Mouse (Mus musculus): ENCODE measurements around the gene Ggnbp2. TPM values are rescaled to one million over a fixed set of nuclear protein-coding genes. Genes with fewer than 3 reads are reported as not detected.

Ggnbp2 gene
- polyA plus RNA-seq, 1 experiment from 2014 or later, result 68.7 TPM

DNA sequence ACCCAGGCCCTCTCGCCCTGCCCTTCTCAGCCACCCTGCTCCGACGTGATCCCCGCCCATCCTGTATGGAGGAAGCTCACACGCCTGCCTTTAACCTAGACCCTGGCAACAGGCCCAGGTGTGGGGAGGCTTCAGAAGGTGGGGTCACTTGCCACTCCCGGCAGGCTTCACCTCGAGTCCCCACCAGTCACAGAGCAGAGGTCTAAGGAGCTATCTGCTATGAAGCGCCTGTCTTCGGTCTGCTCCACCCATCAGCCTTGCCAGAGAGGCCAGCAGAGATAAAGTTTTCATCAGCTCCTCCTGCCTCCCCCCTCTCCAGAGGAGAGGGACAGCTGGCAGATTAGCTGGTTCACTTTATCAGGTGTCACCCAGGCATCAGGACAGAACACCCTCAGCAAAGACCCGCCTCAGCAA, 47.1 kb downstream of the Ggnbp2 start:
- ATAC-seq (replicated peaks; ENCODE audit: low FRiP score) (no peak), DNase-seq (ENCODE audit: low spot score) (no peak)
- Histone ChIP-seq H3K27me3 (ENCODE audit: control insufficient read depth, insufficient read depth, low read length) (no peaks in the 10 kb centered on the region), H3K4me1 (replicated peaks; ENCODE audit: control insufficient read depth, insufficient read depth, low read length) (no peaks in the 10 kb centered on the region), H3K9ac (ENCODE audit: low read length) (no peak overlapping the region), H3K9me3 (ENCODE audit: control insufficient read depth, low read length) (no peaks in the 10 kb centered on the region), H3K4me2 (ENCODE audit: low read depth, low read length, severe bottlenecking) (no peak overlapping the region), H3K27ac (ENCODE audit: low read depth, low read length) (no peak overlapping the region), H3K4me3 (ENCODE audit: low read depth, low read length) (no peak overlapping the region), H3K36me3 (ENCODE audit: control insufficient read depth, insufficient read depth, low read length) (no peaks in the 10 kb centered on the region)
- 67% methylated on average over 10 of the region's 10 CpGs for WGBS

- 84% methylated on average over 5 of the region's 5 CpGs for WGBS
- H3K36me3 ChIP-seq (ENCODE audit: control insufficient read depth, insufficient read depth, low read length), result no peaks in the 10 kb centered on the region
- no peak overlapping the region for H3K9ac ChIP-seq (ENCODE audit: low read length)
- ATAC-seq (replicated peaks; ENCODE audit: low FRiP score), result no peak
- no peaks in the 10 kb centered on the region for H3K4me1 ChIP-seq (replicated peaks; ENCODE audit: control insufficient read depth, insufficient read depth, low read length)
- DNase-seq (ENCODE audit: low spot score), result no peak
- H3K4me3 ChIP-seq (ENCODE audit: low read depth, low read length), result no peak overlapping the region
- no peak overlapping the region for H3K4me2 ChIP-seq (ENCODE audit: low read depth, low read length, severe bottlenecking)
- H3K9me3 ChIP-seq (ENCODE audit: control insufficient read depth, low read length), result no peaks in the 10 kb centered on the region
- no peak overlapping the region for H3K27ac ChIP-seq (ENCODE audit: low read depth, low read length)
- H3K27me3 ChIP-seq (ENCODE audit: control insufficient read depth, insufficient read depth, low read length), result no peaks in the 10 kb centered on the region
These were observed 48.1 kb downstream of the Ggnbp2 start for GRCm38 (mm10) chr11:84822487-84822886.

- DNase-seq (ENCODE audit: low spot score) (no peak), ATAC-seq (replicated peaks; ENCODE audit: low FRiP score) (no peak)
- H3K4me2 ChIP-seq (ENCODE audit: low read depth, low read length, severe bottlenecking), result no peak overlapping the region
- no peaks in the 10 kb centered on the region for H3K4me1 ChIP-seq (replicated peaks; ENCODE audit: control insufficient read depth, insufficient read depth, low read length)
- WGBS, result 83% methylated on average over 9 of the region's 9 CpGs
- H3K9ac ChIP-seq (ENCODE audit: low read length), result no peak overlapping the region
- no peaks in the 10 kb centered on the region for H3K27me3 ChIP-seq (ENCODE audit: control insufficient read depth, insufficient read depth, low read length)
- no peaks in the 10 kb centered on the region for H3K9me3 ChIP-seq (ENCODE audit: control insufficient read depth, low read length)
- no peak overlapping the region for H3K27ac ChIP-seq (ENCODE audit: low read depth, low read length)
- no peaks in the 10 kb centered on the region for H3K36me3 ChIP-seq (ENCODE audit: control insufficient read depth, insufficient read depth, low read length)
- no peak overlapping the region for H3K4me3 ChIP-seq (ENCODE audit: low read depth, low read length)
These were observed 49.4 kb downstream of the Ggnbp2 start for GRCm38 (mm10) chr11:84821131-84821770.

GRCm38 (mm10) chr11:84818961-84819692, 51.5 kb downstream of the Ggnbp2 start, which contains the start of gene Mrm1:
TSS of gene Mrm1 (minus strand) at chr11:84819515.
- WGBS, result under 1% methylated on average over 55 of the region's 55 CpGs
- Histone ChIP-seq H3K27ac (ENCODE audit: low read depth, low read length) (peak within 1 kb of the TSS; percentile 42), H3K4me2 (ENCODE audit: low read depth, low read length, severe bottlenecking) (peak within 1 kb of the TSS; percentile 95), H3K9me3 (ENCODE audit: control insufficient read depth, low read length) (no peaks in the 10 kb centered on the region), H3K4me1 (replicated peaks; ENCODE audit: control insufficient read depth, insufficient read depth, low read length) (no peaks in the 10 kb centered on the region), H3K36me3 (ENCODE audit: control insufficient read depth, insufficient read depth, low read length) (no peaks in the 10 kb centered on the region), H3K9ac (ENCODE audit: low read length) (peak within 1 kb of the TSS; percentile 66), H3K4me3 (ENCODE audit: low read depth, low read length) (peak within 1 kb of the TSS; percentile 50), H3K27me3 (ENCODE audit: control insufficient read depth, insufficient read depth, low read length) (no peaks in the 10 kb centered on the region)
- peak; percentile 90 for ATAC-seq (replicated peaks; ENCODE audit: low FRiP score)
- DNase-seq (ENCODE audit: low spot score), result peak; percentile 96

DNA sequence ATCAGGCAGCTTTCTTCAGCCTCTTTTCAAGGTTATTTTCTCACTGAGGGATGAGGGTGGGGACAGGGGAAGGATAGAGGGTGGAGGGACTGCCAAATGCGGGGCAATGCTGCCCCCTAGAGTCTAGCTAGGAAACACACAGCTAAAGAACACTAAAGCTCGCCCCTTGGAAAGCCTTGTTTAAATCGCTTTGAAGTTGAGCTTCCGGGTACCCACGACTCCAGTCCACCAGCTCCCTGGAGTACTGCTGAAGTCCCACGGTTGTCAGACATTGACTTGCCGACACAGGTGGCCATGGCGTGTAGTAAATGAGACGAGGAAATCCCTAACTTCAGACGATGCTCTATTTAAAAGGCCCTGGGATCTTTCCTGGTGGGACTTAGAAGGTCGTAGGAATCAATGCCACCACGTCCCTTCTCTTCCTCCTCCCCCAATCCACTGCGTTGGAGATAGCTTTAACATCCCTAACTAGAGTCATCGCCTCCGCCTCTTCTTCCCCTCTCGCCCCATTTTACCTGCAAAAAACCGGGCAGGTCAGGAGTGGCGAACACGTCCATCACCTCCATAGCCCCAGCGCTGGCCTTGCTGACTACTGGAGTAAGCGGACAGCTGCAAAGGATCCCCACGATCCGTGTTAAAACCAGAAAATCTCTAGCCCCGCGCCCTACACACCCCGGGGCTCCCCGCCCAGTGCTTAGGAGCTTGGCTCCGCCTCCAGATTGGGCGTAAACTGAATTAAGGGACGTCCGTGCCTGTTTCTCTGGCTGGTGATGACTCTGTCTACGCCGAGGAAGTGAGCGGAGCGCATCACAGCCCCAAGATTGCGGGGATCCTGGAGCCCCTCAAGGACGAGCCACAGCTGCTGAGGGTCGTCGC, 52.3 kb downstream of the Ggnbp2 start:
- H3K36me3 ChIP-seq (ENCODE audit: control insufficient read depth, insufficient read depth, low read length), result no peaks in the 10 kb centered on the region
- H3K4me1 ChIP-seq (replicated peaks; ENCODE audit: control insufficient read depth, insufficient read depth, low read length), result no peaks in the 10 kb centered on the region
- under 1% methylated on average over 39 of the region's 39 CpGs for WGBS
- peak overlapping the region; percentile 50 for H3K4me3 ChIP-seq (ENCODE audit: low read depth, low read length)
- H3K9me3 ChIP-seq (ENCODE audit: control insufficient read depth, low read length), result no peaks in the 10 kb centered on the region
- no peaks in the 10 kb centered on the region for H3K27me3 ChIP-seq (ENCODE audit: control insufficient read depth, insufficient read depth, low read length)
- peak; percentile 79 for DNase-seq (ENCODE audit: low spot score)
- peak overlapping the region; percentile 66 for H3K9ac ChIP-seq (ENCODE audit: low read length)
- peak overlapping the region; percentile 95 for H3K4me2 ChIP-seq (ENCODE audit: low read depth, low read length, severe bottlenecking)
- peak overlapping the region; percentile 42 for H3K27ac ChIP-seq (ENCODE audit: low read depth, low read length)
- peak; percentile 52 for ATAC-seq (replicated peaks; ENCODE audit: low FRiP score)

DNA sequence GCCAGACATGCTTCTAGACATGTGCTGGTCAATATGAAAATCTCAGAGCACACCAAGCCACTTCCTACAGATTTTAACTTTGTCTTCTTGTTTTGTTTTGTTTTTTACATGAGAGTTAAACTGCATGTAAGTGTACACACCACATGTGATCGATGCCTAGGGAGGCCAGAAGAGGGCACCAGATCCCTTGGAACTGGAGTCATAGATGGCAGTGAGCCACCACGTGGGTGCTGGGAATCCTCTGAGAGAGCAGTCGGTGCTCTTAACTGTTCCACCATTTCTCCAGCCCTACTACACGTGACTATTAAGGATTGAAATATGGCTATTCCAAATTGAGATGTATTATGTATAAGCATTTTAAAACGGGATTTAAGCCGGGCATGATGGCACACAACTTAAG, 53.3 kb downstream of the Ggnbp2 start:
- Histone ChIP-seq H3K9me3 (ENCODE audit: control insufficient read depth, low read length) (no peaks in the 10 kb centered on the region), H3K27me3 (ENCODE audit: control insufficient read depth, insufficient read depth, low read length) (no peaks in the 10 kb centered on the region), H3K4me3 (ENCODE audit: low read depth, low read length) (no peak overlapping the region), H3K27ac (ENCODE audit: low read depth, low read length) (no peak overlapping the region), H3K4me1 (replicated peaks; ENCODE audit: control insufficient read depth, insufficient read depth, low read length) (no peaks in the 10 kb centered on the region), H3K9ac (ENCODE audit: low read length) (no peak overlapping the region), H3K4me2 (ENCODE audit: low read depth, low read length, severe bottlenecking) (no peak overlapping the region), H3K36me3 (ENCODE audit: control insufficient read depth, insufficient read depth, low read length) (no peaks in the 10 kb centered on the region)
- DNase-seq (ENCODE audit: low spot score) (no peak), ATAC-seq (replicated peaks; ENCODE audit: low FRiP score) (no peak)
- WGBS, result 81% methylated on average over 6 of the region's 6 CpGs

GRCm38 (mm10) chr11:84813724-84814510, 56.7 kb downstream of the Ggnbp2 start:
- WGBS, result 56% methylated on average over 13 of the region's 13 CpGs
- Histone ChIP-seq H3K27me3 (ENCODE audit: control insufficient read depth, insufficient read depth, low read length) (no peaks in the 10 kb centered on the region), H3K4me2 (ENCODE audit: low read depth, low read length, severe bottlenecking) (no peak overlapping the region), H3K9ac (ENCODE audit: low read length) (no peak overlapping the region), H3K9me3 (ENCODE audit: control insufficient read depth, low read length) (no peaks in the 10 kb centered on the region), H3K36me3 (ENCODE audit: control insufficient read depth, insufficient read depth, low read length) (no peaks in the 10 kb centered on the region), H3K4me3 (ENCODE audit: low read depth, low read length) (no peak overlapping the region), H3K4me1 (replicated peaks; ENCODE audit: control insufficient read depth, insufficient read depth, low read length) (no peaks in the 10 kb centered on the region), H3K27ac (ENCODE audit: low read depth, low read length) (no peak overlapping the region)
- DNase-seq (ENCODE audit: low spot score), result peak; percentile 92
- ATAC-seq (replicated peaks; ENCODE audit: low FRiP score), result 0 out of 2 replicates have a peak, but pooled peaks have one; percentile 37

DNA sequence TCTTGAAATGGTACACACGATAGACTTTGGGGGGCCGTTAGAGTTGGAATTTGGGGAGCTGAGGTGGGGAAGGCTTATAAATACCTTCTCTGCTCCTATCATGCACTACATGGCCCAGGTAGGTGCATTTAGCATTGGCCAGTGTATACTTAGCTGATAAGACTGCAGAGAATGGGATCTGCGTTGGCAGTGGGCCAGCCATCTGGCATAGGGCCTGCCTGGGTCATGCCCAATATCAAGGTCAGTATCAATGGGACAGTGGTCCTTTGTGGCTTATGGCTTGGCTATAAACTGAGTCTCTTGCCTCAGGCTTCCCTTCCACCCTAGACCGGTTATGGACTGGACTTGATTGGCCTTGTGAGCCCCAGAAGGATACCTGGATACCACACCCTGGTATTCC, 66.2 kb downstream of the Ggnbp2 start:
- Histone ChIP-seq H3K27me3 (ENCODE audit: control insufficient read depth, insufficient read depth, low read length) (no peaks in the 10 kb centered on the region), H3K9ac (ENCODE audit: low read length) (no peak overlapping the region), H3K4me1 (replicated peaks; ENCODE audit: control insufficient read depth, insufficient read depth, low read length) (no peaks in the 10 kb centered on the region), H3K36me3 (ENCODE audit: control insufficient read depth, insufficient read depth, low read length) (no peaks in the 10 kb centered on the region), H3K27ac (ENCODE audit: low read depth, low read length) (no peak overlapping the region), H3K4me3 (ENCODE audit: low read depth, low read length) (no peak overlapping the region), H3K4me2 (ENCODE audit: low read depth, low read length, severe bottlenecking) (no peak overlapping the region), H3K9me3 (ENCODE audit: control insufficient read depth, low read length) (no peaks in the 10 kb centered on the region)
- 94% methylated on average over 4 of the region's 4 CpGs for WGBS
- no peak for DNase-seq (ENCODE audit: low spot score)
- ATAC-seq (replicated peaks; ENCODE audit: low FRiP score), result no peak
